Mouse (Mus musculus): ENCODE measurements at regions not wholly inside any gene's neighbourhood (a gene's known extent, or its start where the extent isn't known, plus 50 kb on each side); places are given as distances from the start of the nearest gene placed in this dataset.

DNA sequence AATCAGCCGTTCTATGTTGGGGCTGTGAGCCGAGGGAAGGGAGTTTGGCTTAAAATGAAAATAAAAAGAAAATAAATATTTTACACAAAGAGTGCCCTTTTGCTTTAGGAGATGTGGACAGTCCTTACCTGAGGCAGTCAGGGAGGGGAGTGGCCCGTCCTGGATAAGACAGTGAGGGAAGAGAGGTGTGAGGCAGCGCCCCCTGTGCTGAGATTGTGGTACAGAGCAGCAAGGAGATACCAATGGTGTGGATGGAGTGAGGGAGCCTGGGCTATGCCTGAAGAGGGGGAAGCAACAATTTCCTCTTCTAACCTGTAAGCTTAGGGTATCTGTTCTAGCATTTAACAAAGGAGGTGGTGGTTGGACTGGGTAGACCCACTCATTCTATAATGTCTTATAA, 134.5 kb downstream of the Zfp281 start:
- no peak for TF ChIP-seq CTCF (IDR thresholded peaks at IDR 0.05)
- TF ChIP-seq EP300 (IDR thresholded peaks at IDR 0.05), result no peak

All from lung, postnatal 0 days (tissue).